Comparison of ENCODE assay signal across 14 mouse cellular contexts in genomic region chr15:92164127-92164526, GRCm38 (mm10).
DNase-seq lines count a peak whose midpoint lies in the region; ATAC-seq and TF ChIP-seq lines count a peak whose summit lies in the region.
"Had no signal": no experiment of that assay in that cellular context is flagged by ENCODE, and none has a peak within 500 bp of the region (broad histone marks: within the 10 kb centered on the region; RNA-seq: fewer than 3 reads in every experiment).

No protein-coding gene starts in this region.

- H3K9ac ChIP-seq in kidney, embryonic 16.5 days (replicated peaks; ENCODE audit: low read length), result no peak overlapping the region
- H3K9ac ChIP-seq: heart, embryonic 15.5 days; intestine, embryonic 15.5 days had no signal

- peak overlapping the region; percentile 62 for H3K27ac ChIP-seq in layer of hippocampus, adult 2 months
- no peak overlapping the region for H3K27ac ChIP-seq in kidney, embryonic 16.5 days (ENCODE audit: low read length)
- H3K27ac ChIP-seq: heart, embryonic 15.5 days; intestine, embryonic 15.5 days had no signal

- no peak overlapping the region for H3K4me2 ChIP-seq in kidney, embryonic 16.5 days (replicated peaks; ENCODE audit: low read depth, low read length)
- H3K4me2 ChIP-seq: heart, embryonic 15.5 days; intestine, embryonic 15.5 days had no signal

- DNase-seq in adrenal gland, postnatal 10 days, result peak; percentile 8
- DNase-seq in adrenal gland, adult (ENCODE audit: inconsistent age in 2 of 2, low spot score in 1 of 2), result no peak
- DNase-seq in layer of hippocampus, adult 2 months (ENCODE audit: low spot score in 2 of 2), result peak; percentile 31 to 49
- no peak for DNase-seq in layer of hippocampus, postnatal 14 days (ENCODE audit: low spot score in 2 of 2)
- peak; percentile 44 to 57 for DNase-seq in cerebellum, postnatal 10 days
- DNase-seq in right cerebral cortex, adult 2 months (ENCODE audit: low spot score in 2 of 2), result peak; percentile 39 to 67
- DNase-seq in lung, postnatal 10 days, result no peak
- DNase-seq: gastrocnemius, postnatal 10 days; kidney, postnatal 4 days; liver had no signal

- H3K4me1 ChIP-seq in kidney, embryonic 16.5 days (ENCODE audit: insufficient read depth, low read length), result no peaks in the 10 kb centered on the region
- H3K4me1 ChIP-seq: heart, embryonic 15.5 days; intestine, embryonic 15.5 days had no signal

- no peaks in the 10 kb centered on the region for H3K27me3 ChIP-seq in kidney, embryonic 16.5 days (ENCODE audit: insufficient read depth, low read length)
- H3K27me3 ChIP-seq: heart, embryonic 15.5 days; intestine, embryonic 15.5 days had no signal

- no peaks in the 10 kb centered on the region for H3K36me3 ChIP-seq in kidney, embryonic 16.5 days (ENCODE audit: insufficient read depth, low read length)
- H3K36me3 ChIP-seq: heart, embryonic 15.5 days; intestine, embryonic 15.5 days had no signal

- no peak for ATAC-seq in kidney, embryonic 16.5 days (ENCODE audit: low FRiP score, low TSS enrichment)
- ATAC-seq: intestine, embryonic 15.5 days; lung, postnatal 0 days had no signal

- WGBS in kidney, embryonic 16.5 days, result 75% methylated on average over 3 of the region's 3 CpGs

- H3K9me3 ChIP-seq in kidney, embryonic 16.5 days (ENCODE audit: low read length), result no peaks in the 10 kb centered on the region
- H3K9me3 ChIP-seq: heart, embryonic 15.5 days; intestine, embryonic 15.5 days had no signal

- TF ChIP-seq CTCF in layer of hippocampus, adult 2 months (conservative IDR thresholded peaks at IDR 0.05), result no peak

- H3K4me3 ChIP-seq in layer of hippocampus, adult 2 months, result peak overlapping the region; percentile 74; the same call in 1 of the 2 replicates
- H3K4me3 ChIP-seq in kidney, embryonic 16.5 days (ENCODE audit: low read length), result no peak overlapping the region
- H3K4me3 ChIP-seq: heart, embryonic 15.5 days; intestine, embryonic 15.5 days had no signal

Comparison
In these comparisons a context has a peak if more than half of its experiments do, and no peak if none do; other contexts are left out.
1. DNase-seq: peak in adrenal gland, postnatal 10 days (single experiment), layer of hippocampus, adult 2 months (2 of 2), cerebellum, postnatal 10 days (2 of 2) and right cerebral cortex, adult 2 months (2 of 2); none in adrenal gland, adult (0 of 2), layer of hippocampus, postnatal 14 days (0 of 2) and lung, postnatal 10 days (single experiment).